Mouse (Mus musculus): ENCODE measurements around the gene Pla2g4a. TPM values are rescaled to one million over a fixed set of nuclear protein-coding genes. Genes with fewer than 3 reads are reported as not detected.

The Pla2g4a gene
- total and polyA plus RNA-seq, 3 experiments, result 6.4 to 14.4 TPM; not detected in 1

DNA sequence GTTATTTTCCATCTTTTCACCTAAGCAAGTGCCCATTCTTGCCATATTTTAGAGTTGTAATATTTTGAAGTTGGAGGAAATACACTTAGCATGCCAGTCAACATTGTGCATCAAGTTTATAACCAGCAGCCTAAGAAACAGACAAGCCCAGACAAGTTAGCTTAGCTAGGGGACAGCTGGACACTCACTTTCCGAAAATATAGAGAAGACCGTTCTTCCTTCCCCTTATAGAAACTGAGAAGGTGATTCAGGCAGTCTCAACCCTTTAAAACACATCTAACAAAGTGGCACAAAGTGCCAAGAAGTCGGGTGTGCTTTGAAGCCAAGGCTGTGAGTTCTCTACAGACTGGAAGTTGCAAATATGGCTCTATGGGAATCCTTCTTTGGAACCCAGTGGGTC, 10.4 kb downstream of the Pla2g4a start:
- no peak for DNase-seq (ENCODE audit: low read depth, low spot score)
- Histone ChIP-seq H3K27ac (ENCODE audit: control insufficient read depth, low read depth, low read length) (no peak overlapping the region), H3K4me3 (ENCODE audit: control insufficient read depth in 1 of 2, insufficient read depth in 1 of 2, low read depth in 2 of 2, low read length in 2 of 2) (no peak overlapping the region), H3K36me3 (ENCODE audit: control insufficient read depth in 1 of 2, insufficient read depth in 2 of 2, low read length in 2 of 2) (peaks cover 0 to 49% of the 10 kb centered on the region in 2 experiments; a peak in 2 of 4 replicates), H3K9ac (ENCODE audit: control insufficient read depth, low read depth, low read length, poor library complexity, severe bottlenecking) (no peak overlapping the region), H3K27me3 (ENCODE audit: control insufficient read depth in 1 of 2, insufficient read depth in 2 of 2, low read length in 2 of 2) (no peaks in the 10 kb centered on the region), H3K9me3 (replicated peaks; ENCODE audit: insufficient read depth, low read length) (no peaks in the 10 kb centered on the region), H3K4me1 (ENCODE audit: control insufficient read depth in 1 of 2, insufficient read depth in 2 of 2, low read length in 2 of 2) (peaks cover 38 to 42% of the 10 kb centered on the region in 2 experiments), H3K79me2 (ENCODE audit: control insufficient read depth, insufficient read depth, low read length, poor library complexity) (no peaks in the 10 kb centered on the region; the same call in none of the 2 replicates)
- no peak for TF ChIP-seq TBP (IDR thresholded peaks at IDR 0.05; ENCODE audit: low read depth, low read length)
- TF ChIP-seq CTCF (IDR thresholded peaks at IDR 0.05 in 2 of 3, conservative IDR thresholded peaks at IDR 0.05 in 1 of 3; ENCODE audit: control insufficient read depth in 1 of 3, insufficient read depth in 1 of 3, low read depth in 2 of 3, low read length in 3 of 3, poor library complexity in 1 of 3, severe bottlenecking in 1 of 3), result no peak

DNA sequence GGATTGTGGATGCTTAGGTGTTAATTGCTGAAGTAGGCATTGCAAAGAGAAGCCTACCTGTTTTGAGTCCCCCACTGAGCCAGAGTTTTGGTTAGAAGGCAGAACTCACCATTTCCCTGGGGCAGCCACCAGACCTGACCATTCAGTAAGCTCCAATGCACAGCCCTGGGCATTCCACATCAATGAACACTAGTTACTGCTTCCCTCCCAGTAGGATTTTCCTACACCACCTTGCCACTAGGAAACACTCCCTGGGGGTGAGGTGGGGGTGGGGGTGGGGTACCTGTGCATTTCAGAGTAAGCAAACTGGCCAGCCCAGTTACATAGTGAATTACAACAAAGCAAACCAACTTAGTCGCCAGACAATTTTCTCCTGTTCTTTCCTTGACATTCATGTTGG, 10.8 kb downstream of the Pla2g4a start:
- Histone ChIP-seq H3K27me3 (ENCODE audit: control insufficient read depth in 1 of 2, insufficient read depth in 2 of 2, low read length in 2 of 2) (no peaks in the 10 kb centered on the region), H3K4me3 (ENCODE audit: control insufficient read depth in 1 of 2, insufficient read depth in 1 of 2, low read depth in 2 of 2, low read length in 2 of 2) (no peak overlapping the region), H3K9me3 (replicated peaks; ENCODE audit: insufficient read depth, low read length) (no peaks in the 10 kb centered on the region), H3K79me2 (ENCODE audit: control insufficient read depth, insufficient read depth, low read length, poor library complexity) (no peaks in the 10 kb centered on the region; the same call in none of the 2 replicates), H3K36me3 (ENCODE audit: control insufficient read depth in 1 of 2, insufficient read depth in 2 of 2, low read length in 2 of 2) (peaks cover 0 to 45% of the 10 kb centered on the region in 2 experiments; a peak in 2 of 4 replicates), H3K9ac (ENCODE audit: control insufficient read depth, low read depth, low read length, poor library complexity, severe bottlenecking) (no peak overlapping the region), H3K4me1 (ENCODE audit: control insufficient read depth in 1 of 2, insufficient read depth in 2 of 2, low read length in 2 of 2) (peaks cover 36 to 39% of the 10 kb centered on the region in 2 experiments), H3K27ac (ENCODE audit: control insufficient read depth, low read depth, low read length) (no peak overlapping the region)
- TF ChIP-seq MYC (IDR thresholded peaks at IDR 0.05; ENCODE audit: low read depth, low read length) (no peak), UBTF (IDR thresholded peaks at IDR 0.05; ENCODE audit: borderline replicate concordance, insufficient read depth, low read depth, low read length) (no peak), POLR2A (IDR thresholded peaks at IDR 0.05; ENCODE audit: control insufficient read depth in 1 of 2, insufficient read depth in 1 of 2, low read depth in 1 of 2, low read length in 2 of 2, poor library complexity in 1 of 2) (no peak), ETS1 (IDR thresholded peaks at IDR 0.05; ENCODE audit: low read depth, low read length) (no peak), TAL1 (IDR thresholded peaks at IDR 0.05; ENCODE audit: low read length) (no peak), E2F4 (IDR thresholded peaks at IDR 0.05; ENCODE audit: borderline replicate concordance, low read depth, low read length) (no peak), MAFK (IDR thresholded peaks at IDR 0.05; ENCODE audit: borderline replicate concordance, low read depth, low read length) (no peak), USF2 (IDR thresholded peaks at IDR 0.05; ENCODE audit: borderline replicate concordance in 1 of 2, insufficient read depth in 1 of 2, low read depth in 1 of 2, low read length in 2 of 2) (no peak), SIN3A (IDR thresholded peaks at IDR 0.05; ENCODE audit: low read length) (no peak), MYB (IDR thresholded peaks at IDR 0.05; ENCODE audit: low read depth, low read length) (no peak), GABPA (IDR thresholded peaks at IDR 0.05; ENCODE audit: low read depth, low read length) (no peak), ZC3H11A (IDR thresholded peaks at IDR 0.05; ENCODE audit: low read depth, low read length) (no peak), NRF1 (IDR thresholded peaks at IDR 0.05; ENCODE audit: insufficient read depth, low read depth, low read length, poor library complexity, severe bottlenecking) (no peak), USF1 (IDR thresholded peaks at IDR 0.05; ENCODE audit: low read depth, low read length) (no peak), KAT2A (conservative IDR thresholded peaks at IDR 0.05; ENCODE audit: low read depth, low read length) (no peak), TBP (IDR thresholded peaks at IDR 0.05; ENCODE audit: low read depth, low read length) (no peak)
- no peak for DNase-seq (ENCODE audit: low read depth, low spot score)
